Mouse (Mus musculus) embryonic facial prominence, embryonic 11.5 days (tissue): ENCODE measurements at regions not wholly inside any gene's neighbourhood (a gene's known extent, or its start where the extent isn't known, plus 50 kb on each side); places are given as distances from the start of the nearest gene placed in this dataset.

Source experiments
- ATAC-seq: fragments of 200-750 bp; cut with Nextera tagmentation; replicated peaks from 2 replicates; pipeline ENCODE4 v1.8.0; 2017; ENCODE audit warnings: low read depth; ENCODE audit not compliant: insufficient number of reproducible peaks, low FRiP score, low TSS enrichment
- DNase-seq: peaks from one replicate; pipeline ENCODE4 v3.0.0-alpha.2; 2015; ENCODE audit warnings: low spot score
- H3K27ac ChIP-seq: fragments of 300-500 bp; sonication (generic); replicated peaks from 2 replicates; pipeline ENCODE4 v1.5.1; 2014; ENCODE audit warnings: mild to moderate bottlenecking, low read depth, low read length, control low read depth
- H3K27me3 ChIP-seq: fragments of 300-500 bp; sonication (generic); 2 replicates; pipeline ENCODE4 v1.6.1; 2014; ENCODE audit warnings: mild to moderate bottlenecking, low read length, moderate library complexity, mixed read lengths; ENCODE audit not compliant: control insufficient read depth, insufficient read depth
- H3K36me3 ChIP-seq: fragments of 300-500 bp; sonication (generic); replicated peaks from 2 replicates; pipeline ENCODE4 v1.6.1; 2014; ENCODE audit warnings: low read depth, mild to moderate bottlenecking, low read length, moderate library complexity, mixed read lengths; ENCODE audit not compliant: control insufficient read depth, insufficient read depth
- H3K4me1 ChIP-seq: fragments of 300-500 bp; sonication (generic); 2 replicates; pipeline ENCODE4 v1.6.1; 2014; ENCODE audit warnings: low read length, mixed read lengths; ENCODE audit not compliant: control insufficient read depth, insufficient read depth
- H3K4me2 ChIP-seq: fragments of 300-500 bp; sonication (generic); 2 replicates; pipeline ENCODE4 v1.6.1; 2014; ENCODE audit warnings: low read depth, mild to moderate bottlenecking, control low read depth, low read length, moderate library complexity
- H3K4me3 ChIP-seq: fragments of 300-500 bp; sonication (generic); 2 replicates; pipeline ENCODE4 v1.5.1; 2014; ENCODE audit warnings: low read depth, low read length, control low read depth
- H3K9ac ChIP-seq: fragments of 300-500 bp; sonication (generic); replicated peaks from 2 replicates; pipeline ENCODE4 v1.6.1; 2014; ENCODE audit warnings: mild to moderate bottlenecking, control low read depth, low read length
- H3K9me3 ChIP-seq: fragments of 300-500 bp; sonication (generic); replicated peaks from 2 replicates; pipeline ENCODE4 v1.6.1; 2016; ENCODE audit warnings: mild to moderate bottlenecking, low read length, inconsistent platforms, mixed read lengths; ENCODE audit not compliant: control insufficient read depth
- WGBS: fragments of 180-500 bp; shearing (Covaris S2); extraction: QIAGEN DNeasy Blood & Tissue Kit; methylation state at CpG from one replicate; pipeline ENCODE4 v1.1.7; 2014; 5-methylcytosine and 5-hydroxymethylcytosine counted together

DNA sequence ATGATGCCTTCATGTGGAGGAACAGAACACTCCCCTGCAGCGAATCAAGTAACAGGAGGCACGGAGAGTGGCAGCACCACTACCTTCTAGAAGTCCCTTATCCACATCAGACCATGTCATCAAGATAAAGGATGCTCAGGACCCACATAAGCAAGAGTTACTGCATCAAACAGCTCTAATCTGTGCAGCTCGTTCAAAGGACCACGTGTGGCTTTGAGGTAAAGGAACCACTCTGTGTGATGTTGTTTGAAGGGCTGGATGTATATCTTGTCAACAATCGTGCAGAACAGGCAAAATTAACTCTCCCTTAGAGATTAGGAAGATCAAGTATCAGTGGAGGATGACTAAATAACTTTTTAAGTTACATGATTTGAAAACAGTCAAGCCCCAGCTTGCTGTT is 68.8 kb upstream of the Cd44 start:
- Histone ChIP-seq H3K4me1 (no peaks in the 10 kb centered on the region), H3K9ac (no peak overlapping the region), H3K36me3 (no peaks in the 10 kb centered on the region), H3K4me3 (no peak overlapping the region), H3K27me3 (no peaks in the 10 kb centered on the region), H3K27ac (no peak overlapping the region), H3K9me3 (no peaks in the 10 kb centered on the region), H3K4me2 (no peak overlapping the region)
- no peak for DNase-seq
- no peak for ATAC-seq
- WGBS = 78% methylated on average over 5 of the region's 5 CpGs

DNA sequence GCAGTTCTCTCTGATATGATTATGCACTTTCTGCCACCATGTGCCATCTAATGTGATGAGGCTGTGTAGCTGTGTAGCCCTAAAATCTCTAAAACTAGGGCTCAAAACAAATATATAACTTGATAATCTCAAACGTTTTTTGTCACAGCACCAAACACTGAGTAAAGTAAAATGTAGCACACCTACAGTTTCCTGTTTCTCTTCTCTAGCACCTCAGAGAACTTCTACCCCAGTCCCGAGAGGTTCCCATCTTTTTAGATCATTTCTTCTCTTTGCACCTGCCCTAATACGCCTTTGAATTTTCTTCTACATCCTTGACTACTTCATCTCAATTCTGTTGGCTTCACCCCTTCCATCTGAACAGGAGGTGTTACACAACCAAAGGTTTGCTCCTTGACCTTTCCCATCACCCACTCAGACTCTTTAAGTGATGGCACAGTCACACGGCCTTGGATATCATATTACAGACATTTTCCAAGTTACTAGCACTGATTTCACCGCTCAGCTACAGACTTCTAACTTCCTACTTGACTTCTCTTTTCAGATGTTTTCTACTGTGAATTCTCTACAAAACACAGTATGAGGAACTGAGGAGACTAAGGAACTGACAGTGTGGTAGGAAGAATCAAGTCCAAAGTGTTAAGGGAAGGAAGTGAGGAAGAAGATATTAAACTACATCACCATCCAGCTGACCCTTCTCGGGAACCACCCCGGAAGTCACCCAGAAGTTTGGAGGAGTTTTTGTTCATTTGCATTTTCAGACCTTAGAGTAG is 66.7 kb upstream of the Cd44 start:
- 73% methylated on average over 7 of the region's 7 CpGs for WGBS
- no peak overlapping the region for H3K4me2 ChIP-seq
- no peak for ATAC-seq
- no peak for DNase-seq
- no peaks in the 10 kb centered on the region for H3K27me3 ChIP-seq
- no peak overlapping the region for H3K9ac ChIP-seq
- H3K4me1 ChIP-seq = no peaks in the 10 kb centered on the region
- H3K9me3 ChIP-seq = no peaks in the 10 kb centered on the region
- H3K4me3 ChIP-seq = no peak overlapping the region
- H3K27ac ChIP-seq = no peak overlapping the region
- H3K36me3 ChIP-seq = no peaks in the 10 kb centered on the region

DNA sequence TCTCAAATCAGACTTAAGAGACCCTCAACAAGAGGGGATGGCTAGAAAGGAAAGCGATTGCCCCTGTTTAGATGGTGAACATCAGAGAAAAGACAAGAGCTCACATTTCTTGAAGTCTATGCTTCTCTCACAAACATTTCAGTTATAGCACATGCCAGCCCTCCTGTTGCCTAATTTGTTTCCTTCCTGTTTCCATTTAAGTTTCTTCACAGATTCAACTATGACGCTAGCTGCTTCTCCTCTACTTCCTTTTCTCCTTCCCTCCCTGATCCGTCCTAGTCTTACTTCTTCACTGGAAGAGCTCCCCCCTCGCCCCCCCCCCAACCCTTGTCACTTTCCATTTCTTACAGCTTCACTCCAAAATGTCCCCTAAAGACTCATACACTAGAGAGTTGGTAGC is 66.0 kb upstream of the Cd44 start:
- no peak for ATAC-seq
- no peaks in the 10 kb centered on the region for H3K36me3 ChIP-seq
- WGBS = 89% methylated on average over 4 of the region's 4 CpGs

DNA sequence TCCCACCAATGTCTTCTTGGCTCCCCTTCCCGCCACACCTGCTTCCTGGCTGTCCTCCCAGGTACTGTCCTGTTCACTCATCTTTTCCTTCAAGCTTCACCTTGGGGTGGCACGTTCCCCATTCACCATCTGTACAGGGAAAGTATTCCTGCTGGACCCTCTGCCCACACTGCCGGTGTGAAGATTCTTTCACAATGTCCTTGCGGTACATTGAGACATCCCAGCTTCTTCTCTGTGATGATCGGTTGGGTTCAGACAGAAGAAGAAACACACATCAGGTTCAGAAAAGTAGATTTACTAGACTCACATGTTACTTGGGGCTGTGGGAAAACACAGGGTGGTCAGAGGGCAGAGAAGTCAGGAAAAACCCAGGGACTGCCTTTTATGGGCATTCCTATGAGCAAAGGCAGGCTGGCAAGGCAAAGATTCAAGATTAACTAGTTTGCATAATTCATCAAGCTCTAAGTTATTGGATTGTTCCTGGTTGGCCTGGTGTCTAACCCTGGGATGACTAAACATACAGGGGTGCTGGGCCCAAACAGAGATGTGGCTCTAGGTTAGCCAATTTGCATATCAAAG is 57.7 kb upstream of the Cd44 start:
- 94% methylated on average over 5 of the region's 5 CpGs for WGBS
- Histone ChIP-seq H3K36me3 (no peaks in the 10 kb centered on the region), H3K4me3 (no peak overlapping the region), H3K9ac (no peak overlapping the region), H3K27me3 (no peaks in the 10 kb centered on the region), H3K4me2 (no peak overlapping the region), H3K4me1 (no peaks in the 10 kb centered on the region), H3K9me3 (no peaks in the 10 kb centered on the region), H3K27ac (no peak overlapping the region)
- DNase-seq (no peak), ATAC-seq (no peak)

More for the DNA sequence above, 66.0 kb upstream of the Cd44 start:
- no peak for DNase-seq
- H3K27ac ChIP-seq = no peak overlapping the region
- no peak overlapping the region for H3K9ac ChIP-seq
- H3K9me3 ChIP-seq = no peaks in the 10 kb centered on the region
- no peaks in the 10 kb centered on the region for H3K27me3 ChIP-seq
- H3K4me2 ChIP-seq = no peak overlapping the region
- no peaks in the 10 kb centered on the region for H3K4me1 ChIP-seq
- no peak overlapping the region for H3K4me3 ChIP-seq

DNA sequence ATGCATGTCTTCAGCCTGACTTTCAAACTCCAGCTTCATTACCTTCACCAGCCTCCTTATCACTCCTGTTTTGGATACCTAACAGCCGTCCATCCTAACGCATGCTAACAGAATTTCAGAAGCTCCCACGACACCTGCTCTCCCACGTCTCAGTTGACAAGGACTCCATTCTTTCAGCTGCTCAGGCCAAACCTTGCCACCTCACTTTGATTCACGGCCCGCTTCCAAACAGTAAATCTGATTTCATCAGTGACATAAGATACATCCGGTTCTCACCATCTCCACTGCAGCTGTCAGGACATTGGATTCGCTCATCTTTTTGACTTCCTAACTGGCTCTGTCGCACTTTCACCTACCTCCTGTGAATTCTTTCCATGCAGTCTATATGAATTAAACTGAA is 57.1 kb upstream of the Cd44 start:
- Histone ChIP-seq H3K4me2 (no peak overlapping the region), H3K9me3 (no peaks in the 10 kb centered on the region), H3K4me1 (no peaks in the 10 kb centered on the region), H3K4me3 (no peak overlapping the region), H3K27me3 (no peaks in the 10 kb centered on the region), H3K36me3 (no peaks in the 10 kb centered on the region), H3K9ac (no peak overlapping the region), H3K27ac (no peak overlapping the region)
- DNase-seq = no peak
- WGBS = 87% methylated on average over 9 of the region's 9 CpGs
- ATAC-seq = no peak

DNA sequence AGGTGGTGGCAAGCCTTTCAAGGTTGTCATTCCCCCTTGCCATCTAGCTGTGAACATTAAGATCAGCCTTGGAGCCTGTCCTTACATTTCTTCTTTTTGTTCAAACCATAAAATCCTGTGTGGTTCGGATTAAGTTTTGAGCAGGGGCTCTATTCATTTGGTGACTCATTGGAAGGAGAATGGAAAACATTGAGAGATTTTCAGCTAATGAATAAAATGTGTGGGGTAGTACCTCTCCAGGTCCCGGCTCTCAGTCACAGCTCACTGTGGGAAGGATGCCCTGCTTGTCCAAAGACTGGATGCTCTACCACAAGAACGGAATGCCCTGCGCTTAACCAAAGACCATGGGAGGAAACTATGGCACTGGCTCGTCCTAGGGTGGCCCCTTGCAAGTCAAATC is 56.3 kb upstream of the Cd44 start:
- no peaks in the 10 kb centered on the region for H3K27me3 ChIP-seq
- ATAC-seq = no peak
- H3K4me1 ChIP-seq = no peaks in the 10 kb centered on the region
- H3K27ac ChIP-seq = no peak overlapping the region
- H3K36me3 ChIP-seq = no peaks in the 10 kb centered on the region
- H3K9me3 ChIP-seq = no peaks in the 10 kb centered on the region
- DNase-seq = no peak
- H3K9ac ChIP-seq = no peak overlapping the region
- 80% methylated on average over 5 of the region's 5 CpGs for WGBS
- H3K4me3 ChIP-seq = no peak overlapping the region
- no peak overlapping the region for H3K4me2 ChIP-seq

DNA sequence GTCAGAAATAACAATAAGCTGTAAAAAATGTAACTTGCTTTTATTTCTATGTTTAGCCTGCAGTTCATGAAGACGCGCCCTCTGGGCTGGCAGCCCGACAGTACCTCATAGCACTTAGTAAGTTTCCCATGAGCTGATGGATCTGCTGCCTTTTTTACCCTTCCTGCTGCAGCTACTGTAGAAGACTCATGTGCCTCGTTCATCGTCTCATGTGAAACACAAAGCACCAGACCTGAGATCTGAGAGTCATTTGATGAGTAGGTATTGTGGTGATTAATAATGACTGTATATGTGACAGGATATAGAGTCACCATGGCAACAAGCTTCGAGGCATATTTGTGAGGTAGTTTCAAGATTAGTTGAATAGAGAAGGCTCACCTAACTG is 55.4 kb upstream of the Cd44 start:
- Histone ChIP-seq H3K9me3 (no peaks in the 10 kb centered on the region), H3K27ac (no peak overlapping the region), H3K27me3 (no peaks in the 10 kb centered on the region), H3K4me3 (no peak overlapping the region), H3K4me2 (no peak overlapping the region), H3K36me3 (no peaks in the 10 kb centered on the region), H3K9ac (no peak overlapping the region), H3K4me1 (no peaks in the 10 kb centered on the region)
- WGBS = 84% methylated on average over 6 of the region's 6 CpGs
- DNase-seq (no peak), ATAC-seq (no peak)

DNA sequence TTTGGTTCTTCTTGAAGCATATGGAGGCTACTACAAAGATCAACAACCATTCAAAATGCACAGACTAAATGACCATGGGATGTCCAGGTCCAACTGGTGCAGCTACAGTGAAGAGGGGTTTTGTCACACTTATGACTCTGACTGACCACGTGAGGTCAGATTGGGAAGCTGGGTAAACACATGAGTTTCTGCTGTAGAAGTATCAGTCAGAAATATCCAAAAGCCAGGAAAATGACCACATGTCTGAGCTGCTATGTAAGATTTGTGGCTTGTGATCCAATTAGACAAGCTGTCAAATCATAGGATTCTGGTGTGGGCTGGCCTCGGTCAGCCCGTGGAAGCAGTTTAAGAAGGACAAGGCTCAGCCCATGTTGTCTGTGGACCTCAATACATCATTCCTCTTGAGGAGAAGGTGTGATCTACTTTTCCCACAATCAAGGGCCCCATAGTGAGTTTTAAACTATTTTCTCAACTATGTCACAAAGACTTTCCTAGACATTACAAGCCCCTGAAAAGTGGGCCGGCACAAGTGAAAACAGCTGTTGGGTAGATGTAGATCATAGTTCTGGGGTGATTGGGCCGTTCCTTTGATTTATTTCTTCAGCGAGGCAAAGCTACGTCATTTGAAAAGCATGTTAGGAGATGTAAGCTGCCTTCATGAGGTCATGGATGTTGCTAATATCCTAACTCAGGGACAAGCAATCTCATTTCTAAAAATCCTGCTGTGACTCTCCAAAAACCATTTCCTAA is 54.8 kb upstream of the Cd44 start:
- Histone ChIP-seq H3K27me3 (no peaks in the 10 kb centered on the region), H3K9me3 (no peaks in the 10 kb centered on the region), H3K9ac (no peak overlapping the region), H3K4me3 (no peak overlapping the region), H3K4me1 (no peaks in the 10 kb centered on the region), H3K36me3 (no peaks in the 10 kb centered on the region), H3K27ac (no peak overlapping the region), H3K4me2 (no peak overlapping the region)
- DNase-seq (peak; percentile 14), ATAC-seq (no peak)
- WGBS = 72% methylated on average over 7 of the region's 7 CpGs
